Mouse (Mus musculus): ENCODE results near the gene Gm8857. TPM values are rescaled to one million over a fixed set of nuclear protein-coding genes. Genes with fewer than 3 reads are reported as not detected.
"Not testable (repeated sequence)": the region's sequence is repeated elsewhere in the genome, so short reads cannot be mapped to it uniquely, and the experiment has no call there.

Gm8857 gene
- polyA plus RNA-seq (2015; fragmentation: Nextera tagmentation; extraction: Ambion mirVana), result not detected in 2 replicates

GRCm38 (mm10) chr5:10947505-10947904 is at the start of gene Gm8857, which contains the start of gene Gm8871:
Gm8857 (plus strand) TSS chr5:10947807.
Gm8871 (plus strand) TSS chr5:10947805.
- H3K4me3 ChIP-seq (replicated peaks); H3K36me3 ChIP-seq; ATAC-seq (ENCODE audit: insufficient read depth, low FRiP score, low read depth); H3K9me3 ChIP-seq; H3K27me3 ChIP-seq (replicated peaks); H3K4me2 ChIP-seq; H3K9ac ChIP-seq; H3K27ac ChIP-seq; H3K4me1 ChIP-seq: not testable (repeated sequence)
- 70% methylated on average over 3 of the region's 3 CpGs for WGBS

GRCm38 (mm10) chr5:10953512-10953911 is 5.9 kb downstream of the Gm8857 start:
- 84% methylated on average over 2 of the region's 2 CpGs for WGBS
- H3K9me3 ChIP-seq; ATAC-seq (ENCODE audit: insufficient read depth, low FRiP score, low read depth): not testable (repeated sequence)

GRCm38 (mm10) chr5:10958057-10958456 is 10.4 kb downstream of the Gm8857 start:
- not testable (repeated sequence) for H3K36me3 ChIP-seq; H3K27ac ChIP-seq; H3K27me3 ChIP-seq (replicated peaks); H3K4me2 ChIP-seq; H3K9ac ChIP-seq; H3K4me3 ChIP-seq (replicated peaks); H3K4me1 ChIP-seq; H3K9me3 ChIP-seq; ATAC-seq (ENCODE audit: insufficient read depth, low FRiP score, low read depth)
- 91% methylated on average over 7 of the region's 8 CpGs for WGBS

More at GRCm38 (mm10) chr5:10953512-10953911, 5.9 kb downstream of the Gm8857 start:
- H3K27ac ChIP-seq; H3K9ac ChIP-seq; H3K4me2 ChIP-seq; H3K4me1 ChIP-seq; H3K36me3 ChIP-seq; H3K4me3 ChIP-seq (replicated peaks); H3K27me3 ChIP-seq (replicated peaks): not testable (repeated sequence)

Other genes starting within 250 kb of the Gm8857 start
- not detected in 2 replicates for gene Gm8871, start within 50 bp of the Gm8857 start, polyA plus RNA-seq (2015; fragmentation: Nextera tagmentation; extraction: Ambion mirVana)
- gene Gm8879, start 179.8 kb downstream of the Gm8857 start, polyA plus RNA-seq (2015; fragmentation: Nextera tagmentation; extraction: Ambion mirVana), result not detected in 2 replicates
- not detected in 2 replicates for gene Gm5861, start 235.3 kb downstream of the Gm8857 start, polyA plus RNA-seq (2015; fragmentation: Nextera tagmentation; extraction: Ambion mirVana)

Measured in stomach, embryonic 15.5 days (tissue).